Mouse (Mus musculus): ENCODE measurements around the gene Cds2. TPM values are rescaled to one million over a fixed set of nuclear protein-coding genes. Genes with fewer than 3 reads are reported as not detected.
"Not testable (repeated sequence)": the region's sequence is repeated elsewhere in the genome, so short reads cannot be mapped to it uniquely, and the experiment has no call there.

Cds2 gene
- 100 to 1,000 TPM; 257 to 277 (median 265) TPM for total RNA-seq (2022)

DNA sequence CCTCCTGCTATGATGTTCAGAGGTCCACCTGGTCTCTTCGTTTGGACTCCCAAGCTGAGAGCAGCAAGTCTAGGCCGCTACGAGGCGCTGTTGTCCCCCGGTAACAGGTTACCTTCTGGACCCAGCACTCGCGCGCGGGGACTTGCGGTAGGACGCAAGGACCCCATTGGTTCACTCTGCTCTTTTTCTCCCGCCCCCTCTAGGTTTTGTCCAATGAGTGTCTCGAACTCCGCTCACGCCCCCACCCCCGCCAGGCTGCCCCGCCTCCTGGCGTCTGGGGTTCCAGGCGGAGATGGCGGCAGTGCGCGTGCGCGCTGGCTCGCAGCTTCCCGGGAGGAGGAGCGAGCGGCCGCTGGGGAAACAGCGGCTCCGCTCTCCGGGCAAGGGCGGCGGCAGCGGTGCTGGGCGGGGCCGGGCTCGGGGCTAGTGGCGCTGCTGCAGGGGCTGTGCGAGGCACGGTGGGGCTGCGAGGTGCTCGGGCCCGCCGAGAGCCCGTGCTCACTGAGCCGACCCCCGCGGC lies at the start of gene Cds2:
Gene Cds2 (plus strand): TSS at position 270 of the 520 bp plus-strand sequence.
- DNase-seq (ENCODE audit: low spot score in 2 of 2) = peak; percentile 96 to 98

GRCm38 (mm10) chr2:132221611-132222073 lies 41.3 kb upstream of the Cds2 start:
- peak; percentile 10 to 53 for DNase-seq (ENCODE audit: low spot score in 2 of 2)

DNA sequence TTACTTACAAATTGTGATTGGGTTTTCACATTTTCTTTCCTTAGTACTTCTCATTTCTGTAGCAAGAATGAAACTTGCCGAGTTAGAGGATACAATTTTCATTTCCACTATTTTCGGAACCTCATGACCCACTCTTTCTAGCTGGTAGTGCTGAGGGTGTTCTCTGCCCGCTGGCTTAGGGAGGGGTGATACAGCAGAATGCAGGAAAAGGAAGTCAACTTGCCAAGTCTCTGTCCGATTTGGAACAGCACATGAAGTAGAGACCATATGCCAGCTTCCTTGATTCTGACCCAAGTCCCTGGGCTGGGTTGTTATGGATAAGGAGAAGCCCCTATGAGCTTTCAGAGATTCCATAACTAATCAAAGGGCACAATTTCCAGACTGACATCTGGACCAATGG lies 38.6 kb upstream of the Cds2 start:
- DNase-seq (ENCODE audit: low spot score in 2 of 2) = no peak

DNA sequence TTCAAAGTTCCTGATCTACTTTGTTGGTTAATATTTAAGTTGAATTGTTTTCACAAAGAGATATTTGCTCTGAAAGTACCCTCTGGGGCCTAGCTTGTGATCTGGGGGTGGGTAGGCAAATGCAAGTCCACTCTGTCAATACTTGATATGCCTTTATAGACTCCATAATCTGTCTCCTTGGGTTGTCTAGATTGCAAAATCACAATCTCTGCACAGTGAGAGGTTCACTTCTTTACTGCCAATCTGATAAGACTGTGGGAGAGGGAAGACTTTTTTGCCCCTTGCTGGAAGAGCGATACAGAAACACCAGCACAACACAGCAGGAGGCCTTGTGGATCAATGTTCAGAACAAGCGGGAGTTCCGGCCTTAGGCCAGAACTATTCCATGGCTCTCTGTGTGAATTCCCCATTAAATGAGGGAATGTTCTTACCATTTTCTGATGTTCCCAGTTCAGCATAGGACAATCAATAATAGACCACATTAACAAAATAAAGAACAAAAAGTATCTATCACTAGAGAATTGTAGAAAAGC lies 30.5 kb upstream of the Cds2 start:
- no peak for DNase-seq (ENCODE audit: low spot score in 2 of 2)

- no peak for DNase-seq (ENCODE audit: low spot score in 2 of 2)
Measured at GRCm38 (mm10) chr2:132233985-132234765, 28.8 kb upstream of the Cds2 start.

DNA sequence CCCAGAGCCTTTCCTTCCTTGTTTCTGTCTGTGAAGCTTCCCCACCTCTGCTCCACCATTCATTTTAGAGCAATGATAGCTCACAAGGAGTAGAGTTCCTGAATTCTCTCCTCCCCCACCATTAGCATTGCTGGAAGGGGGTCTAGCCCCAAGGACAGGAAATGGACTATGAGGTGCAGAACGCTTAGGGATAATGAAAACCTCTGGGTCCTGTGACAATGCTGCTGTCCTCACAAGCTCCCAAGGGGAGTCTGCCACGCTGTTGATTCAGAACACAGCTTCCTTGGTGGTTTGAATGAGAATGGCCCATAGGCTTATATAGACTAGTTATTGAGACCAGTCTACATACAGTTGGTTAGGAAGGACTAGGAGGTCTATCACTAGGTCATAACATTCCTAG lies 27.7 kb upstream of the Cds2 start:
- no peak for DNase-seq (ENCODE audit: low spot score in 2 of 2)

GRCm38 (mm10) chr2:132235975-132236374 lies 27.0 kb upstream of the Cds2 start:
- no peak for DNase-seq (ENCODE audit: low spot score in 2 of 2)

GRCm38 (mm10) chr2:132239434-132239833 lies 23.5 kb upstream of the Cds2 start:
- DNase-seq (ENCODE audit: low spot score in 2 of 2) = not testable (repeated sequence)

DNA sequence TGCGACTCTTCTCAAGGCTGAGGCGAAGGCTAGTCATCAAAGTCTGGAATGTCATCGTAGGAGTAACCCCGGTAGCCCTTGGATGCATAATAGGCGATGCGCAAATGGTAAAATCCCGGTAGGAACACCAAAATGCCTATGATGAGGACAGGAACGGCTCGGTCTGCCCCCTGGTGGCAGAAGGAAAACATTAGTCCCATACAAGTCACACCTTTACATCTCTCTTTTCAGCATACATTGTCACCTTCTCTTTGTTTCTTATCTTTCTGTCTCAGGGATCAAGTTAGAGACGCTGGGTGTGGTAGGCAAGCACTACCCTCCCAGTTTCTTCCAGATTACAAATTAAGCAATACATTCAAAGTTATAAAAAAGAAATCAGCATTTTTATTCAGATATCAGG lies 22.5 kb upstream of the Cds2 start:
- DNase-seq (ENCODE audit: low spot score in 2 of 2) = peak; percentile 37 to 38

DNA sequence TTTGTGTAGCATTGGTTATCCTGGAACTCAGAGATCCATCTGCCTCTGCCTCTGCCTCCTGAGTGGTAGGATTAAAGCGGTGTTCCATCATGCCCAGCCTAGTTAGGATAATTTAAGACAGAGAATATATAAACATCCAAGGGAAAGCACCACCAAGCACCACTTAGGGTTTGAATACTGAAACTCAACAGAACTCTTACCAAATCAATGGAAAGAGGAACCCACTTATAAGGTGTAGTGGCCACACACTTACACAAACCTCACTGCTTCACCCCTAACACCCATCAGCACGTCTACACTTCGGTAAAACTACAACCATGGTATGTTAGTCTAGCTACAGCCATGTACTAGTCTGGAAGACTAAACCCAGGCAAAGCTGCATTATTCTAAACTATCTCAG lies 19.6 kb upstream of the Cds2 start:
- no peak for DNase-seq (ENCODE audit: low spot score in 2 of 2)

- peak; percentile 79 to 92 for DNase-seq (ENCODE audit: low spot score in 2 of 2)
Measured at GRCm38 (mm10) chr2:132247539-132248313, 15.2 kb upstream of the Cds2 start, which contains the start of gene Tmem230. Gene Tmem230 (minus strand): TSS chr2:132247807.

- DNase-seq (ENCODE audit: low spot score in 2 of 2) = no peak
Measured at GRCm38 (mm10) chr2:132251911-132252310, 11.0 kb upstream of the Cds2 start.

DNA sequence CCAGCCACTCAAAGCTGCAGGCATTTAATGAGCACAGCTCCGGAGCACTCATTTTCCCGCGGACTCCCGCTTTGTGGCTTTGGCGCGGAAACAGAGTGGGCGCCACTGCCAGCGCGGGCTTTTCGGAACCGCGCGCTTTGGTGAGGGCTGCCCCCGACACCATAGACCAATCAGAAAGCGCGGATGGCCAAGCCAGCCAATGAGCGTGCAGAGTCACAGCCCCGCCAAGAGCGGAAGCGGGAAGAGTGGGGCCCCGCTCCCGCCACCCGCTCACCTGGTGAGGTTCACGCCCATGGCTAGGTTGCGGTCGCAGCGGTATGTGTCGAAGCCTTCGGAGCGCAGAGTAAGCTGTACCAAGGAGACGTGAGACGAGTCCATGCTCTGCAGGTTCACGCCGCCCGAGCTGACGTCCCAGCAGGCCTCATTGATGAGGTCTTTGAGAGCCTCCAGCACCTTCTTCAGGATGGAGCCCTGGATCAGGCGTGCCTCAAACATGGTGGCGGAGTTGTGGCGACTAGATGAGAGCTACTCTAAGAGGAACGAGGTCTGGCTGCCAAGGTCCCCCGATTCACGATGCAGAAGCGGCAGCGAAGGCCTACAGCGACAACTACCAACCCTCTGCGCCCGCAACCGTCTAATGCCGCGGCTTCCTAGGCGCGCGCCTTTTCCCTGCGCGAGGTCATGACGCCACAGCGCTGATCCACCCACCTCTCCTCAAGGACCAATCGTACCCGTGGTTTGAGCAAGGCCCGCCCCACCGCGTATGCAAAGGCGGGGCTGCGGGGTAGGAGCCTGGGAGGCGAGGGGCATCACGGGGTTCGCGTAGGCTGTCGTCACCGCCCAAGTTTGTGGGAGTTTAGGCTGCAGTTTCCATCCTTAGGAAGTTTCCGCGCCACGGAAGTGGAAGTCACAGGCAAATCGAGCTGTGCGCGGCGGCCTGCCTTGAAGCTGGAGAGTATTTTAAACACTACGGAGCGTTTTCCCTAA lies 10.1 kb upstream of the Cds2 start, which contains the start of gene Pcna:
Gene Pcna (minus strand): TSS at position 773 of the 987 bp plus-strand sequence.
- peak; percentile 93 to 97 for DNase-seq (ENCODE audit: low spot score in 2 of 2)

- no peak for DNase-seq (ENCODE audit: low spot score in 2 of 2)
Measured at GRCm38 (mm10) chr2:132253603-132254002, 9.3 kb upstream of the Cds2 start.

- no peak for DNase-seq (ENCODE audit: low spot score in 2 of 2)
Measured at GRCm38 (mm10) chr2:132257350-132258068, 5.4 kb upstream of the Cds2 start.

DNA sequence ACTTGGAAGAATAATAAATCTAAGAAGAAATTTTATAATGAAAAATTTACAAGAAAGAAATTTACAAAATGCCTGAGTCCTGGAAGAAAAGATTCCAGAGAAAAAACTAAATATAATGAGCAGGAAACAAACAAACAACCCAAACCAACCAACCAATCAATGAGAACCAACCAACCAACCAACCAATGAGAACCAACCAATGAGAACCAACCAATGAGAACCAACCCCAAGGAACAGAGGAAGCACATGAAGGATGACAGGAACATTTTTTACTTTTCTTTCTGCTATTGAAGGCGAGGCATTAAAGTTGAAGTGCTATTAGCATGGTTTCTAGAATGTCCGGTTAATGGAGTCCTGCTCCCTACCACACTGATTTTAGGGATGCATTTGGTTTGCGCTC lies 2.3 kb upstream of the Cds2 start:
- DNase-seq (ENCODE audit: low spot score in 2 of 2) = no peak

GRCm38 (mm10) chr2:132262175-132262574 lies 773 bp upstream of the Cds2 start:
- DNase-seq (ENCODE audit: low spot score in 2 of 2) = no peak

GRCm38 (mm10) chr2:132263421-132264265 lies 695 bp downstream of the Cds2 start:
- no peak for DNase-seq (ENCODE audit: low spot score in 2 of 2)

- no peak for DNase-seq (ENCODE audit: low spot score in 2 of 2)
Measured at GRCm38 (mm10) chr2:132264266-132264710, 1.3 kb downstream of the Cds2 start.

Data from left cerebral cortex, adult 8-10 months (tissue).